Mouse (Mus musculus) G1E-ER4 (cell line): ENCODE measurements around the gene Ermard. TPM values are rescaled to one million over a fixed set of nuclear protein-coding genes. Genes with fewer than 3 reads are reported as not detected.

Source experiments
- GATA1 ChIP-seq: IDR thresholded peaks from one replicate; pipeline ENCODE4 v1.8.0; 2012; ENCODE audit warnings: low read length, inconsistent platforms
- polyA plus RNA-seq: library from polyadenylated mRNA; stranded (reverse); fragments of >175 nt; gene quantifications from 2 replicates; pipeline ENCODE4 v1.2.3, GENCODE M21; 2012

Ermard gene
- polyA plus RNA-seq, 1 experiment, result 2.7 TPM

DNA sequence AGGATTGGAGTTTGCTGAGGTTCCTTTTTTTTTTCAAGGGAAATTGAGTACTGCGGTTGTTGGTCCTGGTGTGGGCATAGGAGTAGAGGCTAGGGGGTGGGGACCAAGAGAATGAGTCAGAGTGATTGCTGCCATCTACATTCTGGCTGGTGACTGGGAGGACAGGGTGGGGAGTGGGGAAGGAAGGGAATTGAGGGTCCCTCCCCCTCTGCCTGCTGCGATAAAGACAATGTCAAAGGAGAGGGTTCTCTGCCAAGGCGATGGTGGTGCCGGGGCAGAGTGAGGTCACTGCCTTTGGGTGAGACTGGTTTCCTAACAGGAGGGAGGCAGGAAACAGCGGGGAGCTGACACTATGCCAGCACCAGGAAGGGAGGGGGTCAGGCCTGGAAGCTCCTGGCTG lies 96.4 kb downstream of the Ermard start:
- no peak for TF ChIP-seq GATA1

Other genes starting within 250 kb of the Ermard start
- 1.0 and 1.5 TPM in 2 replicates for gene Wdr27, start 98.0 kb upstream of the Ermard start, polyA plus RNA-seq
- gene 1600012H06Rik, start 98.0 kb upstream of the Ermard start, polyA plus RNA-seq, result 1.4 and 1.8 TPM in 2 replicates
- gene Phf10, start 79.9 kb upstream of the Ermard start, polyA plus RNA-seq, result 168 and 218 TPM in 2 replicates
- gene 9030025P20Rik, start 62.7 kb upstream of the Ermard start, polyA plus RNA-seq, result 3.3 TPM in 2 replicates
- gene Gm3417, start 62.4 kb upstream of the Ermard start, polyA plus RNA-seq, result 3.3 and 8.9 TPM in 2 replicates
- 0.09 and 0.69 TPM in 2 replicates for gene Gm3435, start 31.0 kb upstream of the Ermard start, polyA plus RNA-seq
- 1.2 and 2.1 TPM in 2 replicates for gene Tcte3, start 280 bp downstream of the Ermard start, polyA plus RNA-seq
- gene Gm3448, start 329 bp downstream of the Ermard start, polyA plus RNA-seq, result 3.1 and 3.4 TPM in 2 replicates